Mouse (Mus musculus) olfactory bulb, adult 2 months (tissue): Measurements from ENCODE around the gene Vrtn.

Source experiments
- CTCF ChIP-seq: fragments of 200-500 bp; IDR thresholded peaks from 2 replicates; pipeline ENCODE4 v1.5.1; 2012; ENCODE audit warnings: low read depth, mild to moderate bottlenecking, low read length, moderate library complexity; ENCODE audit not compliant: insufficient read depth
- POLR2A ChIP-seq: fragments of 200-500 bp; IDR thresholded peaks from 2 replicates; pipeline ENCODE4 v1.6.1; 2012; ENCODE audit warnings: mild to moderate bottlenecking, low read depth, low read length, moderate library complexity; ENCODE audit not compliant: insufficient read depth

- TF ChIP-seq POLR2A (no peak), CTCF (no peak)
Observed at GRCm38 (mm10) chr12:84614524-84614923, 26.3 kb upstream of the Vrtn start.
